Mouse (Mus musculus) spleen, adult 2 months (tissue): ENCODE results near the gene Fam193b. TPM values are rescaled to one million over a fixed set of nuclear protein-coding genes. Genes with fewer than 3 reads are reported as not detected.

ENCODE experiments used
- DNase-seq, 2 experiments: peaks; one replicate each; pipeline versions ENCODE4 v3.0.0 to v3.0.0-alpha.2; 2012 to 2021; ENCODE audit warnings: low spot score in 2 of 2, low read depth in 1 of 2
- H3K27ac ChIP-seq: fragments of 200-500 bp; 2 replicates; pipeline ENCODE4 v1.5.1; 2012; ENCODE audit warnings: low read length, inconsistent platforms; ENCODE audit not compliant: insufficient read depth
- H3K27me3 ChIP-seq: fragments of 200-500 bp; 2 replicates; pipeline ENCODE4 v1.6.1; 2012; ENCODE audit warnings: mild to moderate bottlenecking, moderate library complexity, low read length, inconsistent platforms; ENCODE audit not compliant: control insufficient read depth, insufficient read depth
- H3K36me3 ChIP-seq: fragments of 200-500 bp; 2 replicates; pipeline ENCODE4 v1.6.1; 2012; ENCODE audit warnings: mild to moderate bottlenecking, low read length, inconsistent platforms; ENCODE audit not compliant: control insufficient read depth, insufficient read depth
- H3K4me1 ChIP-seq: fragments of 200-500 bp; 2 replicates; pipeline ENCODE4 v1.6.1; 2011; ENCODE audit warnings: inconsistent platforms; ENCODE audit not compliant: control insufficient read depth, insufficient read depth, insufficient read length
- H3K4me3 ChIP-seq: fragments of 200-500 bp; 2 replicates; pipeline ENCODE4 v1.5.1; 2011; ENCODE audit warnings: mild to moderate bottlenecking, inconsistent platforms; ENCODE audit not compliant: insufficient read depth, insufficient read length; ENCODE audit errors: extremely low read depth
- CTCF ChIP-seq: fragments of 200-500 bp; IDR thresholded peaks from 2 replicates; pipeline ENCODE4 v1.5.1; 2011; ENCODE audit warnings: mild to moderate bottlenecking, inconsistent platforms; ENCODE audit not compliant: insufficient read depth, insufficient read length, insufficient replicate concordance; ENCODE audit errors: extremely low read depth
- POLR2A ChIP-seq: fragments of 200-500 bp; IDR thresholded peaks from 2 replicates; pipeline ENCODE4 v1.6.1; 2011; ENCODE audit warnings: low read depth, low read length, inconsistent platforms
- WGBS: fragments of 180-500 bp; shearing (Covaris S2); methylation state at CpG from one replicate; pipeline ENCODE4 v1.1.7; 2018; 5-methylcytosine and 5-hydroxymethylcytosine counted together
- polyA plus RNA-seq: library from polyadenylated mRNA; depleted of rRNA; stranded (reverse); fragments of >200 nt; gene quantifications from 2 replicates; pipeline ENCODE4 v1.2.3, GENCODE M21; 2012

Gene Fam193b
- polyA plus RNA-seq, 1 experiment, result 122 TPM

DNA sequence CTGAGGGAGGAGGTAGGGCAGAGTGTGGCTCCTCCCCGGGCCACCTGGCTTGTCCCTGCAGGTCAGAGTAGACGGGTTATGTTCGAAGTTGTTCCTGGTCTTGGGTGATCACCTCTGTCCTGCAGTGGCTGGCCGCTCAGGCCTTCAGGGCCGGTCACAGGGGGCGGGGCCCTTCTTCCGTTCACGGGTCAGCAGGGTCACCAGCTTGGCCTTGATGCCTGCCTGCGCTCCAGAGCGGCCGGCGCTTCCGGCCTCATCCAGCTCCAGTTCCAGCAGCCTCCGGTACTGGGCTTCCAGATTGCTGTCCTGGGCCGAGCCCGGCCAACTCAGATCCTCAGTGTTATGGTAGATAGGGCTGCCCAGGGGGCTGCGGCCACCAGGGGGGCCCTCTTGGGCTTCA is 47.6 kb downstream of the Fam193b start:
- DNase-seq, result no peak
- peak overlapping the region; percentile 26; the same call in 1 of the 2 replicates for H3K27ac ChIP-seq
- WGBS, result 93% methylated on average over 17 of the region's 17 CpGs

DNA sequence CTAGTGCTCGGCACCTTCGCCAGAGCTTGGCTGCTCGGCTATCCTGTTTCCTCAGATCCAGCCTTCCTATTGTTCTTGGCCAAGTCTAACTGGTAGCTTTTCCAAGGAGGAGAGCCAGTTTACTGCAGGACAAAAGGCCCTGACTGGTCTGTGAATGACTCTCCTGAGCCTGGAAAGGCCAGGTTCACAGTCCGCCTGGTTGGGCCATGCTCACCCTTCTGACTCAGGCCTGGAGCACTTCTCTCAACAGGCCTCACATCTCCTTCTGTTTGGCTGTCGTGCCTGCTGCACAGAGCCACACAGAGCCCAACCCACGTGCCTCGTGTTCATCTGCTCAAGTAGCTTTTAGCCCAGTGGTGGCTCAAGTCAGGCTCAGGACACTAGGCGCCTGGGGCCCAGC is 48.2 kb downstream of the Fam193b start:
- Histone ChIP-seq H3K27ac (peak overlapping the region; percentile 22; the same call in 1 of the 2 replicates), H3K27me3 (no peaks in the 10 kb centered on the region), H3K4me1 (peaks cover 2% of the 10 kb centered on the region; the same call in 1 of the 2 replicates), H3K36me3 (peaks cover 19% of the 10 kb centered on the region), H3K4me3 (no peak overlapping the region)
- WGBS, result 81% methylated on average over 8 of the region's 8 CpGs
- TF ChIP-seq POLR2A (no peak), CTCF (no peak)
- no peak for DNase-seq

More for the DNA sequence above, 47.6 kb downstream of the Fam193b start:
- no peak overlapping the region for H3K4me3 ChIP-seq
- peaks cover 19% of the 10 kb centered on the region for H3K36me3 ChIP-seq
- H3K4me1 ChIP-seq, result peaks cover 2% of the 10 kb centered on the region; the same call in 1 of the 2 replicates
- no peaks in the 10 kb centered on the region for H3K27me3 ChIP-seq
- TF ChIP-seq CTCF (no peak), POLR2A (no peak)

DNA sequence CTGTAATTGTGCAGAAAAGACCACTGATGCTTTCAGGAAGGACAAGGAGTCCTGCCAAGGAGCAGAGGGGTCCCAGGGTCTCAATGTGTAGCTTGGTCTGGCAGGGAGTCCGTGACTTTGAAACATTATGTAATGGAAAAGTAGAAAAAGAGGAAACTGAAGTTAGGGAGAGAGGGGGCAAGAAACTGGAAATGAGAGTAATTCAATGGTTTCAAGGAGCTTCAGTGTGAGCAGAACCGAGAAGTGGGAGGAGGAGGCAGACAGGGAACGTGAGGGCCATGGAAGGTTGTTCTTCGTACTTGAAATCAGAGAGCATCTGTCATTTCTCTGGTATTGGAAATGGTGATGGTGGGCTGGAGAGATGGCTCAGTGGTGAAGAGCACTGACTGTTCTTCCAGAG is 51.3 kb downstream of the Fam193b start:
- no peak for DNase-seq
- WGBS, result 21% methylated on average over 4 of the region's 4 CpGs
- H3K4me3 ChIP-seq, result no peak overlapping the region
- H3K27me3 ChIP-seq, result no peaks in the 10 kb centered on the region
- H3K27ac ChIP-seq, result no peak overlapping the region
- H3K4me1 ChIP-seq, result no peaks in the 10 kb centered on the region; the same call in 1 of the 2 replicates
- TF ChIP-seq CTCF, result no peak
- TF ChIP-seq POLR2A, result no peak
- H3K36me3 ChIP-seq, result peaks cover 18% of the 10 kb centered on the region

DNA sequence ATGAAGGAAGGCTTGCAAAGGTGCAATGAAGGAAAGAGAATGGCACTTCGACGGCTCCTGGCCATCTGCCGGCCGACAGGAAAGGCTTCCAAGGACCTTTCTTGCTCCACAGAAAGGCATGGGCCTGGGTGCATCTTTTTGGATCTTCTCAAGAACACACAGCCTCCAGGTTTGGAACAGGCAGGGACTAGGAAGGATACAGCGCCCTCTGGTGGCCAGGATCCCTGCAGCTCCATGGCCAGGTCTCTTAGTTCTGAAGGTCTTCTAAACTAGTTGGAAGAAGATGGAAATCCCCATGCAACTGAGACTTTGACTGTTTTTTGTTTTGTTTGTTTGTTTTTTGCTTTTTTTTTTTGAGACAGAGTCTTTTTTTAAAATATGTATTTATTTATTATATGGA is 54.0 kb downstream of the Fam193b start:
- Histone ChIP-seq H3K27ac (no peak overlapping the region), H3K27me3 (peaks cover 4% of the 10 kb centered on the region; the same call in 1 of the 2 replicates), H3K4me1 (peaks cover 6% of the 10 kb centered on the region), H3K36me3 (no peaks in the 10 kb centered on the region), H3K4me3 (no peak overlapping the region)
- peak; percentile 61 to 81 for DNase-seq
- TF ChIP-seq POLR2A (no peak), CTCF (peak; percentile 89; the same call in 1 of the 2 replicates)
- 3% methylated on average over 5 of the region's 5 CpGs for WGBS

DNA sequence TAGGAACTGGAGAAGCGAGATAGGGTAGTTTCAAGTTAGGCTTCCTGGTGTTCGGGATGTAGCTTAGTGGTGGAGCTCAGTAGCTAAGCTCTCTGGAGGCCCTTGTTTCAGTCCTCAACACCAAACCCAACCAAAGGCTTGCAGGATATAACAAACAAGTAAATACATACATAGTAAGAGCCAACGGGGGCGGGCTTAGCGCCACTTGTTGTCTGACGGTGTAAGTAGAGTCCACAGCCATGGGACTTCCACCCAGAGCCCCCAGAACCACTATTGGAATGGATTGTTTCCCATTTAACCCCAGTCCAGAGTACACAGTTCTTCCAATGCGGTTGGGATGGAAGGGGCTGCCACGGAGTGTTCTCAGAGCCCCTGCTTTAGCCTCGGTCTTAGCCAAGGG is 57.1 kb downstream of the Fam193b start:
- Histone ChIP-seq H3K4me3 (0 out of 2 replicates have a peak overlapping the region, but pooled peaks have one; percentile 96), H3K4me1 (peaks cover 10% of the 10 kb centered on the region), H3K27me3 (peaks cover 4% of the 10 kb centered on the region; the same call in 1 of the 2 replicates)

DNA sequence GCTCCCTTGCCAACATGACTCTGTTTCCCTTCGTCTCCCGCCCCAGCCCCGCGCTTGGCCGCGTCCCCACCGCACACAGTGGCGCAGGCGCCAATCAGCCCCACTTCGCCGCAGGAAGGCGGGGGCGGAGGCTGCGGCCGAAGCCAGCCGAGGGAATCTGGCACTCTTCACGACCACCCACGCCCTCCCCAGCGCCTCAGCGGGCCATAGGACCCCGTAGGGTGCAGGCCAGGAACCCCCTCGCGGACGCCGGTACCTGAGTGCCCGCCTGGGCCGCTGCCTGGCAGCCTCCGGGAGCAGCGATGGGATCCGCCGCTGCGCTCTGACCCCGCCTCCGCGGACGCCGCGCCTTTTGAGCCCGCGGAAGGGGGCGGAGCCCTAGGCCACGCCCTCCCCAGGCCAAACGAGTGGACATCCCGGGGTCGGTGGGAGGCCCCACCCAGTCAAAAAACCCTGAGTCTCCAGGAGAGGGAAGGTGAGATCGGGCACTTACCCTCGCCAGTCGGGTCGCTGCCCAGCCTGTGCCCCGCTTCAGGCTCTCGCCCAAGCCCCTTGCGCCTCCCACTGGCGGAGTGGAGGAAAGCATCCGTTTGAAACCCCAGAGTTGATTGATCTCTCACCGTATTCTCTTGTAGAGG is 57.7 kb downstream of the Fam193b start, which contains the start of gene Pdlim7:
Gene Pdlim7 (minus strand): TSS at position 566 of the 638 bp plus-strand sequence.
- peak; percentile 57 to 78 for DNase-seq
- peak within 1 kb of the TSS; percentile 90 for H3K27ac ChIP-seq
- WGBS, result 1% methylated on average over 51 of the region's 55 CpGs

More for the DNA sequence above, 57.1 kb downstream of the Fam193b start:
- TF ChIP-seq CTCF (no peak), POLR2A (no peak)
- WGBS, result 34% methylated on average over 9 of the region's 9 CpGs
- DNase-seq, result no peak
- Histone ChIP-seq H3K36me3 (peaks cover 2% of the 10 kb centered on the region; the same call in 1 of the 2 replicates), H3K27ac (no peak overlapping the region)

More for the DNA sequence above, 57.7 kb downstream of the Fam193b start, which contains the start of gene Pdlim7:
- peak; percentile 88 for TF ChIP-seq POLR2A
- TF ChIP-seq CTCF, result peak; percentile 90
- peaks cover 8% of the 10 kb centered on the region for H3K36me3 ChIP-seq
- H3K27me3 ChIP-seq, result peaks cover 4% of the 10 kb centered on the region; the same call in 1 of the 2 replicates
- peaks cover 10% of the 10 kb centered on the region for H3K4me1 ChIP-seq
- H3K4me3 ChIP-seq, result peak within 1 kb of the TSS; percentile 96
